Mouse (Mus musculus) midbrain, embryonic 13.5 days (tissue): ENCODE data around the gene Nlrc5. TPM values are rescaled to one million over a fixed set of nuclear protein-coding genes. Genes with fewer than 3 reads are reported as not detected.

ENCODE experiments used
- ATAC-seq: fragments of 200-750 bp; cut with Nextera tagmentation; 2 replicates; pipeline ENCODE4 v1.8.0; 2017; ENCODE audit warnings: mild to moderate bottlenecking, moderate TSS enrichment, moderate library complexity
- H3K27ac ChIP-seq: fragments of 300-500 bp; sonication (generic); 2 replicates; pipeline ENCODE4 v1.5.1; 2015; ENCODE audit warnings: inconsistent platforms, mild to moderate bottlenecking, moderate library complexity
- H3K27me3 ChIP-seq: fragments of 300-500 bp; sonication (generic); 2 replicates; pipeline ENCODE4 v1.6.1; 2015; ENCODE audit warnings: mild to moderate bottlenecking, inconsistent platforms
- H3K36me3 ChIP-seq: fragments of 300-500 bp; sonication (generic); 2 replicates; pipeline ENCODE4 v1.6.1; 2015; ENCODE audit warnings: mild to moderate bottlenecking, inconsistent platforms
- H3K4me1 ChIP-seq: fragments of 300-500 bp; sonication (generic); replicated peaks from 2 replicates; pipeline ENCODE4 v1.6.1; 2015; ENCODE audit warnings: inconsistent platforms
- H3K4me2 ChIP-seq: fragments of 300-500 bp; sonication (generic); replicated peaks from 2 replicates; pipeline ENCODE4 v1.6.1; 2015; ENCODE audit warnings: moderate library complexity, mild to moderate bottlenecking, inconsistent platforms
- H3K4me3 ChIP-seq: fragments of 300-500 bp; sonication (generic); replicated peaks from 2 replicates; pipeline ENCODE4 v1.5.1; 2015; ENCODE audit warnings: mild to moderate bottlenecking, inconsistent platforms
- H3K9ac ChIP-seq: fragments of 300-500 bp; sonication (generic); replicated peaks from 2 replicates; pipeline ENCODE4 v1.6.1; 2015; ENCODE audit warnings: mild to moderate bottlenecking, inconsistent platforms
- H3K9me3 ChIP-seq: fragments of 300-500 bp; sonication (generic); 2 replicates; pipeline ENCODE4 v1.6.1; 2016; ENCODE audit warnings: mild to moderate bottlenecking, inconsistent platforms
- WGBS: fragments of 180-500 bp; shearing (Covaris S2); methylation state at CpG from one replicate; pipeline ENCODE4 v1.1.7; 2015; 5-methylcytosine and 5-hydroxymethylcytosine counted together
- polyA plus RNA-seq: library from polyadenylated mRNA; unstranded; fragments of >200 nt; fragmentation: Nextera tagmentation; extraction: Ambion mirVana; gene quantifications from 2 replicates; pipeline ENCODE4 v1.2.1, GENCODE M21; 2015

The Nlrc5 gene
- polyA plus RNA-seq, 1 experiment from 2014 or later: 0.27 TPM

DNA sequence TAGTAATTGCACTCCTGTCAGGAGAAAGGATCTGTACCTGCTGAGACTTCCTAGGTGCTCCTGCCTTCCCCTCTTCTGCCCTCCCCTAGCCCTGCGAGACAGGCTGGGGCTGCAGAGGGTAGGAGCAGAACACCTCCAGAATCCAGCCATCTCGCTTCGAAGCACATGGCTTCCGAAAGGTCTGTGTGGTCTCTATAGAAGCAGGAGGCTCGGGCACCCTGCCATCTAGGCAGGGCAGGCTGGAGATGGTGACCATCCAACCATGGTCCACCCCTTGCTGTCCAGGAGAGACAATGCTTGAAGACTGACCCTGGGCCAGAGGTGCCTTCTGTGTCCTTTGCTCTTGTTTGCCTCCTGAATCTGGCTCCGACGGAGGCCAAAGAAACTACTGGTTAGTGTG lies 101.5 kb downstream of the Nlrc5 start:
- ATAC-seq: no peak

GRCm38 (mm10) chr8:94537456-94537855 lies 103.3 kb downstream of the Nlrc5 start:
- H3K9me3 ChIP-seq: no peaks in the 10 kb centered on the region
- no peak overlapping the region for H3K27ac ChIP-seq
- no peaks in the 10 kb centered on the region for H3K36me3 ChIP-seq
- peaks cover 45% of the 10 kb centered on the region for H3K4me1 ChIP-seq
- no peak overlapping the region for H3K9ac ChIP-seq
- no peak overlapping the region for H3K4me3 ChIP-seq
- ATAC-seq: no peak
- peaks cover 23% of the 10 kb centered on the region for H3K27me3 ChIP-seq
- 87% methylated on average over 2 of the region's 2 CpGs for WGBS
- no peak overlapping the region for H3K4me2 ChIP-seq

More for the DNA sequence above, 101.5 kb downstream of the Nlrc5 start:
- Histone ChIP-seq H3K27me3 (peaks cover 30% of the 10 kb centered on the region), H3K4me2 (no peak overlapping the region), H3K27ac (no peak overlapping the region), H3K4me3 (no peak overlapping the region), H3K36me3 (no peaks in the 10 kb centered on the region), H3K9ac (peak overlapping the region; percentile 14; the same call in 1 of the 2 replicates), H3K9me3 (no peaks in the 10 kb centered on the region), H3K4me1 (peaks cover 46% of the 10 kb centered on the region)
- 76% methylated on average over 7 of the region's 7 CpGs for WGBS

DNA sequence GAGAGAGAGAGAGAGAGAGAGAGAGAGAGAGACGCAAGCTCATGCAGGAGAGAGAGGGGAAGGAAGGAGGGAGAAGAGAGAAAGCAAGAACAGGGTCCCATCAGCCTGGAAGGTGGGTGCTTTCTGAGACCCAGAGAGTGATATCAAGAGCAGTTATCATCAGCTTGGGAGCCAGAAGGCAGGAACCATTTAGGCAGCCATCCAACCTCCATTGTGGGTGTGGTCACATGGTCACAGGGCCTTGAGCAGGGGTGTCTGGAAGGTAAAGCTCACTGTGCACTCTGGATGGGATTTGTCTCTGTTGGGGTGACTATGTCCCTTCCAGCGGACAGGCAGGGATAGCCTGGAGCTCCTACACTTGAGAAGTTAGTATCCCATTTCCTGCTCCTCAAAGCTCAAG lies 105.9 kb downstream of the Nlrc5 start:
- H3K4me1 ChIP-seq: peaks cover 21% of the 10 kb centered on the region
- H3K9me3 ChIP-seq: no peaks in the 10 kb centered on the region
- no peak overlapping the region for H3K4me2 ChIP-seq
- no peak for ATAC-seq
- no peak overlapping the region for H3K27ac ChIP-seq
- 0 out of 2 replicates have a peak, but pooled peaks cover 7% of the 10 kb centered on the region for H3K27me3 ChIP-seq
- H3K4me3 ChIP-seq: no peak overlapping the region
- H3K9ac ChIP-seq: no peak overlapping the region
- H3K36me3 ChIP-seq: no peaks in the 10 kb centered on the region
- 93% methylated on average over 2 of the region's 2 CpGs for WGBS

DNA sequence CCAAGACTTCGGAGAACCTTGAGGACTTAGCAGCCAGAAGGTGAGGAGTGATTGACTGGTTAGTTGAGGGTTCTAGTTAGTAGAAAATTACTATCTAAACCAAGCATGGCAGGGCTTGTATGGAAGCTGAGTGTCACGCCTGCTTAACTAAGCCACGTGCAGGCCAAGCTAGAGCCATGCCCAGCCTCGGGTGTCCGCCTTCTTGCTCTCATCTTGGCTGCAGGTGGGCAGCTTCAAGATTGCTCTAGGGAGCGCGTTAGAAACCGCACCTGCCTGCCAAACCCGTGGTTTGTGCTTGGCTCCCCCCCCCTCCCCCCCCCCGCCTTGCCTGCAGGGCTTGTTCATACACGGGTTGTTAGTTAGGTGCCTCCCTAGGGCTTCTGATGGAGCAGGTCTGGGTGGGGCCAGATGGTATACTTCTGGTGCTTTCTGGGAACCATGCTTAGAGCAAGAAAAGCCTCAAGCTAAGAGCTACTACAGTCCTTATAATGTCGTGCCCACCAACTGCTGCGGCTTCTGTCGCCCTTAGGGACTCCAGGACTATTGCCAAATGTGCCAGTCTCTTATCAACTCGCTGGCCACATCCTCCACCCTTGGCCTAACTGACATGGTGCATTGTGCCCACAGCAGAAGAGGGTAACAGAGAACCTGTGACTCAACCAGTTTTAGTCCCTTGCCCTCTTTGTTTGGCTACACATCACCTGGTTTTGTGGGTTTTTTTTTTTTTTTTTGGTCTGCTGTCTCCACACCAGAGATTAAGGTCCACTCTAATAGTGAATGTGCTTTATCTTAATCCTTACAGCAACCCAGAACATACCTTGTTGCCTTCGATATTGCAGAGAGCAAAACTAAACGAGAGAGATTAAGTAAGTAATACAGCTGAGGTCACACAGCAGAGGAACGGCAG lies 107.0 kb downstream of the Nlrc5 start:
- Histone ChIP-seq H3K4me1 (peaks cover 18% of the 10 kb centered on the region), H3K27me3 (0 out of 2 replicates have a peak, but pooled peaks cover under 1% of the 10 kb centered on the region), H3K4me2 (no peak overlapping the region), H3K4me3 (no peak overlapping the region), H3K27ac (no peak overlapping the region), H3K36me3 (no peaks in the 10 kb centered on the region), H3K9me3 (no peaks in the 10 kb centered on the region), H3K9ac (no peak overlapping the region)
- 77% methylated on average over 18 of the region's 18 CpGs for WGBS
- no peak for ATAC-seq

DNA sequence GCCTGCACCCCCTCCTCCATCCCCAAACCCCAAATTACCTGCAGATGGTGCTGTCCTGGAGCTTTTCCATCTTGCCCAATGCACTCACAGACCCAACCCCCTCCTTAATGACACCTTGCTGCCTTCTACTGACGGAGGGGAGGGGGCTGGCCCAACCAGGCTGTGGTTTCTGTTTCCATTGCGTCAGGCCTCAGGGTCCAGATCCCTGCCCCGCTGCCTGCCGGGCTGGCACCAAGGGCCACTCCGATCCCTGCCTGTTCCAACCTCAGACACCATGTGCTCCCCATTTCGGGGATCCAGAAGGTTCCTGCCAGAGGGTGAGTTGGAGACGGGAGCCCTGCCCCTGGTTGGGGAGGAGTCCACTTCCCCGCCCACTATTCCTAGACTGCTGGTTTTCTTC lies 109.8 kb downstream of the Nlrc5 start:
- H3K36me3 ChIP-seq: no peaks in the 10 kb centered on the region
- no peak overlapping the region for H3K9ac ChIP-seq
- H3K4me1 ChIP-seq: peaks cover 20% of the 10 kb centered on the region
- peaks cover 3% of the 10 kb centered on the region; the same call in 1 of the 2 replicates for H3K27me3 ChIP-seq
- H3K9me3 ChIP-seq: no peaks in the 10 kb centered on the region
- no peak overlapping the region for H3K4me2 ChIP-seq
- ATAC-seq: no peak
- 74% methylated on average over 8 of the region's 8 CpGs for WGBS
- H3K27ac ChIP-seq: no peak overlapping the region
- H3K4me3 ChIP-seq: no peak overlapping the region

- H3K27ac ChIP-seq: no peak overlapping the region
- no peak overlapping the region for H3K9ac ChIP-seq
- no peak for ATAC-seq
- H3K27me3 ChIP-seq: peaks cover 20% of the 10 kb centered on the region; the same call in 1 of the 2 replicates
- H3K4me2 ChIP-seq: no peak overlapping the region
- H3K9me3 ChIP-seq: no peaks in the 10 kb centered on the region
- no peak overlapping the region for H3K4me3 ChIP-seq
- no peaks in the 10 kb centered on the region for H3K36me3 ChIP-seq
- WGBS: 55% methylated on average over 5 of the region's 5 CpGs
- H3K4me1 ChIP-seq: peaks cover 41% of the 10 kb centered on the region
Observed at GRCm38 (mm10) chr8:94549041-94549440, 114.9 kb downstream of the Nlrc5 start.

DNA sequence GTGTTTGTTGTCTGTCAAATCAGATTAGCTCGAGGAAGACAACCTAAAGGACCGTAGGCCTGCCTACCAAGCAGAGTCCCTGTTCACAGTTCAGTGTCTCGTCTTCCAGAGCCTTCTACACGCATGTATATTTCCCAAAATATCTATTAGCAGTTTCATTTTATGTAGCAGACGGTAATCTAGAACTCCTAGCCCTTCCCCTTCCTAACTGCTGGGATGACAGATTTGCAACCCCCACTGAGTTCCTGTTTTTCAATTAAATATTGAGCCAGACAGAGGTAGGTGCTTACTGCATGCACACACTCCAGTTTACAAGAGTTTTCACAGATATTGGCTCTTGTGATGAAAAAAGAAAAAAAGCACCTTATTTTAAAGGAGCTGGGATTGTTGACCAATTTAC lies 115.3 kb downstream of the Nlrc5 start:
- ATAC-seq: no peak

DNA sequence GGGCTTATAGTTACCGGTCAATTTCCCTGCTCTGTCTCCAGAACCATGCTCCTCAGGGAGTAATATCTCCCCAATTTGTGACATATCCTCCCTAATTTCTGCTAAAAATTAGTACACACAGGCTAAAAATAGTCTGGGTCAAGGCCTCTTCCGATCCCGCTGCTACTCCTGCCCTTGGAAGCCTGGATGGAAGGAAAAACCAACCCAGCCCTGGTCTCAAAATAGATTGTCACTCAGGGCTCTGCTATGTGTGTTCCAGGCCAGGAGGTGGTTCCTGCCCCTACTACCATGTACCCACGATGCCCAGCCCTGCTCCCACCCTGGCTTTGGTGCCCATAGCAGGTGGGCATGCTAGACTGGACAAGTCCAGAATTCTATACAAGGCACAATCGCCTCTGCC lies 115.8 kb downstream of the Nlrc5 start:
- H3K9ac ChIP-seq: no peak overlapping the region
- H3K27ac ChIP-seq: no peak overlapping the region
- no peaks in the 10 kb centered on the region for H3K9me3 ChIP-seq
- WGBS: 81% methylated on average over 5 of the region's 5 CpGs
- no peak for ATAC-seq
- no peaks in the 10 kb centered on the region for H3K36me3 ChIP-seq
- H3K4me3 ChIP-seq: no peak overlapping the region
- H3K4me1 ChIP-seq: peaks cover 41% of the 10 kb centered on the region
- peaks cover 24% of the 10 kb centered on the region for H3K27me3 ChIP-seq
- H3K4me2 ChIP-seq: no peak overlapping the region

More for the DNA sequence above, 115.3 kb downstream of the Nlrc5 start:
- Histone ChIP-seq H3K4me2 (no peak overlapping the region), H3K27me3 (peaks cover 20% of the 10 kb centered on the region), H3K4me1 (peaks cover 41% of the 10 kb centered on the region), H3K36me3 (no peaks in the 10 kb centered on the region), H3K9me3 (no peaks in the 10 kb centered on the region), H3K9ac (no peak overlapping the region), H3K27ac (no peak overlapping the region), H3K4me3 (no peak overlapping the region)
- 37% methylated on average over 5 of the region's 5 CpGs for WGBS

DNA sequence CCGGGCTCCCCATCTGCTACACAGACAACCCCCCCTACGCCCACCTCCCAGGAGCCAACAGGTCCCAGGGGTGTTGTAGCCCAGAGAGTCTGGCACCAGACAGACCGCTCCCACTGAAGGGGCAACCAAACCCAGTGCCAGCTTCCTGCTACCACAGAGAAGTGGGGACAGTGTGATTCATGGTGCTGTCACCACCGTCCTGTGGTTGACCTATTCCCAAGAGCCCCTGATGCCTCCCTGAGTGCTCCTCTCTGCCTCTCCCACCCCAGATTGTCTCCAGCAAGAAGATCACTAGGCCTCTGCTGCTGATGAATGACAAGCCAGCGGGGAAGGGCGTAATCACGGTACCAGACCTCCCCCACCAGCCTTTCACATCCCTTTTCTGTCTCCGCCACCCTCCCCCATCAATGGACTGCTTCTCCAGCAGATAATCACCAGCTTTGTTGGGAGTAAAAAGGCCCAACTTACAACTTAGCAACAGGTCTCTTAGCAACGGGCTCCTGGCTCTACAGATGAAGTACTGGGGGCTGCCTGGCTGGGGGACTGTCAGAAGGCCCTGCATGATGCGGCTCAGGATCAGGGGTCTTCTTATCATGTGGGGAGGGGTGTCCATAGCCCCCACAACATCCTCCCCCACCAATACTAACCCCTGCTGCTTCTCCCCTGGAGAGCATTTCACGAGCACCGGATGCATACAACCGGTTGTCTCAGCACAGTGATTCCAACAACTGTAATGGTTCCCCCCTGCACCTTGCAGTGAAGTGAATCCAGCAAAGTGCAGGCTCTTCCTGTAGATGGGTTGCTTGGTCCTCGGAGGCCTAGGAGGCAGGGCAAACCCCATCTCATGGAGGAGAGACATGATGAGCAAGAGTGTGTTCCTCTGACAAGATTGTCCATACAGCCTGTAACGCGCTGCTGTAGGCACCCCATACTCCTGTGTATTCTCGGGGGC lies 117.6 kb downstream of the Nlrc5 start:
- whole genome bisulfite sequencing: 21% methylated on average over 17 of the region's 17 CpGs
- Histone ChIP-seq H3K4me1 (peaks cover 36% of the 10 kb centered on the region), H3K27ac (peak overlapping the region; percentile 84), H3K27me3 (peaks cover 32% of the 10 kb centered on the region), H3K9ac (no peak overlapping the region), H3K4me3 (no peak overlapping the region), H3K36me3 (no peaks in the 10 kb centered on the region), H3K9me3 (no peaks in the 10 kb centered on the region), H3K4me2 (peak overlapping the region; percentile 11; the same call in 1 of the 2 replicates)
- ATAC-seq: peak; percentile 90

DNA sequence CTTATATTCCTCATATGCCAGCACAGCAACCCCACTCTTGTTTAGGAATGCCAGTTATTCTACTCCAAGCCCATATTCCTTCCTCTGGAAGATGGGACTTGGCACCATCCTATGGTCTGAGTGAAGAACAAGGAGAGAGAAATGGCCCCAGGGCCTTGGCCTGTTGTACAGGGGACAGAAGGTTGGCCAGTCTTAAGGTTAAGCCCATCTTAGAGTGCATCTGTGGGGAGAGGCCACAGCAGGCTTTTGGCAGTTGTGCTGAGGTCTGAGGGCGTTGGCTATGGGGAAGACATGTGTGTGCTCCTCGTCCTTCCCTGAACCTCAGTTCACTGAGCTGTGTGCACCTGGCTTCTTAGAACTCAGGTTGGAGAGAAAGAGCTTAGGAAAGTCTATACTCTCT lies 118.5 kb downstream of the Nlrc5 start:
- H3K4me2 ChIP-seq: no peak overlapping the region
- WGBS: 79% methylated on average over 2 of the region's 2 CpGs

DNA sequence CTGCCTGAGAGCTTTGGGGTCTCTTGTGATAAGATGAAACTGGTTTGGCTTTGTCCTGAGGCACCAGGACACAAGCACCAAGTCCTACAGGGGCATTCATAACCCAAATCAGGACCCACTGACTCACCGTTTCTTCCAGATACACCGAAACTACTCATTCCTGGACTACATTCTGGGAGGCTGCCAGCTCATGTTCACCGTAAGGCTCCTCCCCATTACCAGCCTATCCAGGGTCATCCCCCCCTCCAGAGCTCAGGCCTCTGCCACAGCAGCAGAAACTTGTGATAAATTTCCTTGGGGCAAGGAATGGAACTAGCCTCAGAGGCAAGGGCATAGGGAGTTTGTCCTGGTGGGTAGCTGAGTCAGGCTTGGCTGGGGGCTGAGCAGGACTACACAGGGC lies 123.1 kb downstream of the Nlrc5 start:
- H3K36me3 ChIP-seq: no peaks in the 10 kb centered on the region
- H3K9me3 ChIP-seq: no peaks in the 10 kb centered on the region
- no peak overlapping the region for H3K27ac ChIP-seq
- H3K9ac ChIP-seq: no peak overlapping the region
- H3K4me1 ChIP-seq: peaks cover 22% of the 10 kb centered on the region
- H3K4me3 ChIP-seq: no peak overlapping the region
- no peak for ATAC-seq
- H3K27me3 ChIP-seq: peaks cover 38% of the 10 kb centered on the region
- 86% methylated on average over 3 of the region's 3 CpGs for WGBS
- no peak overlapping the region for H3K4me2 ChIP-seq

More for the DNA sequence above, 118.5 kb downstream of the Nlrc5 start:
- no peak for ATAC-seq
- no peak overlapping the region for H3K9ac ChIP-seq
- peak overlapping the region; percentile 84; the same call in 1 of the 2 replicates for H3K27ac ChIP-seq
- H3K36me3 ChIP-seq: no peaks in the 10 kb centered on the region
- peaks cover 32% of the 10 kb centered on the region for H3K27me3 ChIP-seq
- H3K9me3 ChIP-seq: no peaks in the 10 kb centered on the region
- peaks cover 36% of the 10 kb centered on the region for H3K4me1 ChIP-seq
- no peak overlapping the region for H3K4me3 ChIP-seq

DNA sequence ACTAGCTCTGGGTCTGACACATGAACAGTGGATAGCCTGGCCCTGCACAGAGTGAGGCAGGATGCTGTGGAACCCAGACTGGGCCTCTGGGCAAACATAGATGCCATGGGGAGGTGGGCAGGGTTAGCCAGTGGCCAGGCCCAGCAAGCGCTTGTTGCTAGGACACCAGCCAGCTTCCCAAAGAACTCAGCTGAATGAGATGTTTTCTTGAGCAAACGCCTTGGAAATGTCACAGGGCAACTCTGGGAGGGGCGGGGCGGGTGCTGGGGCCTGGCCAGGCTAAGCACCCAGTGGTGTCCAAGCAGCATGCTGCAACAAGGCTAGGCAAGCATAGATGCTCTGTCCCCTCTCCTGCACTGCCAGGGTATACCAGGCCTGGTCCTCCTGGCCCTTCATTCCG lies 127.1 kb downstream of the Nlrc5 start:
- WGBS: 18% methylated on average over 5 of the region's 5 CpGs
- H3K27me3 ChIP-seq: peaks cover 26% of the 10 kb centered on the region
- ATAC-seq: peak; percentile 86

More for the DNA sequence above, 127.1 kb downstream of the Nlrc5 start:
- H3K4me2 ChIP-seq: no peak overlapping the region
- H3K36me3 ChIP-seq: no peaks in the 10 kb centered on the region
- no peak overlapping the region for H3K27ac ChIP-seq
- no peak overlapping the region for H3K4me3 ChIP-seq
- peaks cover 25% of the 10 kb centered on the region for H3K4me1 ChIP-seq
- no peak overlapping the region for H3K9ac ChIP-seq
- no peaks in the 10 kb centered on the region for H3K9me3 ChIP-seq
